Mouse (Mus musculus) embryonic fibroblast, embryonic 13.5 days (primary cell): ENCODE measurements at regions not wholly inside any gene's neighbourhood (a gene's known extent, or its start where the extent isn't known, plus 50 kb on each side); places are given as distances from the start of the nearest gene placed in this dataset.
"Not testable (repeated sequence)": the region's sequence is repeated elsewhere in the genome, so short reads cannot be mapped to it uniquely, and the experiment has no call there.

Source experiments
- H3K27ac ChIP-seq: 2 replicates; pipeline ENCODE4 v1.5.1; 2012; ENCODE audit warnings: low read length, control low read depth, inconsistent platforms; ENCODE audit not compliant: insufficient read depth
- H3K4me1 ChIP-seq: 2 replicates; pipeline ENCODE4 v1.6.1; 2011; ENCODE audit warnings: low read length; ENCODE audit not compliant: control insufficient read depth, insufficient read depth
- H3K4me3 ChIP-seq: 2 replicates; pipeline ENCODE4 v1.5.1; 2011; ENCODE audit warnings: mild to moderate bottlenecking, control low read depth, low read length; ENCODE audit not compliant: insufficient read depth
- CTCF ChIP-seq: IDR thresholded peaks from 2 replicates; pipeline ENCODE4 v1.5.1; 2011; ENCODE audit warnings: mild to moderate bottlenecking, control low read depth, low read length, moderate library complexity, borderline replicate concordance; ENCODE audit not compliant: insufficient read depth
- POLR2A ChIP-seq: IDR thresholded peaks from 2 replicates; pipeline ENCODE4 v1.6.1; 2011; ENCODE audit warnings: low read depth, mild to moderate bottlenecking, control low read depth, low read length, moderate library complexity

GRCm38 (mm10) chr7:138006971-138007370 lies 390.6 kb downstream of the Tcerg1l start:
- Histone ChIP-seq H3K4me3 (no peak overlapping the region), H3K4me1 (no peaks in the 10 kb centered on the region), H3K27ac (no peak overlapping the region)
- TF ChIP-seq POLR2A (no peak), CTCF (no peak)

DNA sequence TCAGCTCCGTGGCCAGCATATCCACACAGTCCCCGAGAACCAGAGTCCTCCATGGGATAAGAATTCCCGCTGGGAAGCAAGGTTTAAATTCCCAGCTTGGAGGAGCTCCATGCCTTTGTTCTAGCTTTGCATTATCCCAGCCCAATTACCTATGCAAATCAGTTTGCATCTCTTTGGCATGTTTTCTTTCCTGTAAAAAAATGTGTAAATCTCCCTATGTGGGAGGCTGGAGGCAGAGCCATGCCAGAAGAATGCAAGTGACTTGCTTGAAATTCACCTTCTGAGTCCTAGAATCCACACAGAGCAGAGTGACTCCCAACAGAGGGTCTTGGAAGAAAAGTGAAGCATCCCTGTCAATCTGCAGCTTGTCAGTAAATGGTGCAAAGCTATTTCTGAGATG lies 388.9 kb downstream of the Tcerg1l start:
- TF ChIP-seq POLR2A: no peak
- no peak for TF ChIP-seq CTCF
- Histone ChIP-seq H3K27ac (no peak overlapping the region), H3K4me1 (no peaks in the 10 kb centered on the region), H3K4me3 (no peak overlapping the region)

- not testable (repeated sequence) for H3K27ac ChIP-seq, H3K4me1 ChIP-seq
Measured at GRCm38 (mm10) chr7:138024021-138024420, 373.5 kb downstream of the Tcerg1l start.

GRCm38 (mm10) chr7:138051696-138052095 lies 345.8 kb downstream of the Tcerg1l start:
- no peak for TF ChIP-seq CTCF
- no peak for TF ChIP-seq POLR2A
- H3K4me3 ChIP-seq: no peak overlapping the region
- no peak overlapping the region for H3K27ac ChIP-seq
- no peaks in the 10 kb centered on the region for H3K4me1 ChIP-seq

More at GRCm38 (mm10) chr7:138024021-138024420, 373.5 kb downstream of the Tcerg1l start:
- H3K4me3 ChIP-seq: not testable (repeated sequence)

DNA sequence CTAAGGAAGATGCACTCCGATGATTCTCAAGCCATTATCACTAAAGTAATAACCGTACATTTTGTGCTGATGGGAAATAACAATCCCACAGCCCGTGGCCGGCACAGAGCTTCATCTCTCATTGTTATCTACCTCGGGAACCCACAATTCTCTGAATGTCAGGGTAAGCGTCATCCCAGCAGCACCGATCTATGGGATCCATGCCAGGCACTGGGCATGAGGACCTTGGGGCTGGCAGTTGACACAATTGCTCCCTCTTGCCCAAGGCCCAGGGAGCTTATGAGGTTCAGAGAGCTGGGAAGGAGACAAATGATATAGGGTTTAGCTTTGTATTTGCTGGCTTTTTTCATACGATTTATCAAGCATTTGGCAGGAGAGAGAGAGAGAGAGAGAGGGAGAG lies 342.8 kb downstream of the Tcerg1l start:
- Histone ChIP-seq H3K27ac (no peak overlapping the region), H3K4me3 (no peak overlapping the region), H3K4me1 (no peaks in the 10 kb centered on the region)
- no peak for TF ChIP-seq CTCF
- TF ChIP-seq POLR2A: no peak

- no peaks in the 10 kb centered on the region for H3K4me1 ChIP-seq
- H3K27ac ChIP-seq: no peak overlapping the region
Measured at GRCm38 (mm10) chr7:138061116-138061515, 336.4 kb downstream of the Tcerg1l start.

DNA sequence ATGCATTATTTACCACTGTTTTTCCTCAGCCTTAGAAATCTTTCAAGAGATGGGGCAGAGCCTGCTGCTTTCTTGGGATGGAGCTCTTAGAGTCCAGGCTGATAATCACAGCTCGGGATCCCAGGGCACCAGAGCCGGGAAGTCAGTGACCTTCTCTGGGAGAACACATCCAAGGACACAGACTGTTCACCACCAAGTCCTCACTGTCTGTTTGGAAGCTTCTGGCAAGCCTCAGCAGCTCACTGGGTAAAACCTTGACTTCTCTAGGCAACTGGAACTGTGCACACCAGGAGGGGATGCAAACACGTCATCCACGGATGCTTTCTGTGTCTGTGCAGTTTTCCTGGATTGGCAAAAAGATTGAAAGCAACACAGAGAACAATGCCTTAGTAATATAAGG lies 330.6 kb downstream of the Tcerg1l start:
- no peaks in the 10 kb centered on the region for H3K4me1 ChIP-seq
- no peak overlapping the region for H3K4me3 ChIP-seq

More at GRCm38 (mm10) chr7:138061116-138061515, 336.4 kb downstream of the Tcerg1l start:
- TF ChIP-seq POLR2A (no peak), CTCF (no peak)
- no peak overlapping the region for H3K4me3 ChIP-seq

GRCm38 (mm10) chr7:138075231-138075630 lies 322.3 kb downstream of the Tcerg1l start:
- Histone ChIP-seq H3K27ac (no peak overlapping the region), H3K4me3 (no peak overlapping the region), H3K4me1 (no peaks in the 10 kb centered on the region)
- TF ChIP-seq CTCF: no peak
- no peak for TF ChIP-seq POLR2A

More for the DNA sequence above, 330.6 kb downstream of the Tcerg1l start:
- no peak overlapping the region for H3K27ac ChIP-seq
- no peak for TF ChIP-seq CTCF

DNA sequence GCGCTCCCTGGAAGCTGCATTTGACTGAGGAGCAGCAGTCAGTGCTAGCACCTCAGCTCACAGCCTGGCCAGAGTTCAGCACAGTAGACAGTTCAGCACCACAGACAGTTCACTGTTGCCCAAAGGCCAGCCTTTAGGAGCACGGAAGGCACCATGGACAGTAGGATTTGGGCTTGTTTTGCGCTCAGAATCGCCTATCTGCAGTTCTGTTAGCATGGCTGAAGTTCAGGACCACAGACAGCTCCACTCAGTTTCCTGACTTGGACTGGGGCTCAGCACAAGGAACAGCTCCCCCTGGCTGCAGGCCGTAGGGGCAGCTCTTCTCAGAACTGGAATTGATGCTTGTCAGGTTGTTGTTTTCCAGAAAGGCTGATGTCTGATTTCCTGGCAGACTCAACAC lies 313.6 kb downstream of the Tcerg1l start:
- no peak for TF ChIP-seq POLR2A
- TF ChIP-seq CTCF: peak; percentile 76
- H3K4me3 ChIP-seq: no peak overlapping the region

DNA sequence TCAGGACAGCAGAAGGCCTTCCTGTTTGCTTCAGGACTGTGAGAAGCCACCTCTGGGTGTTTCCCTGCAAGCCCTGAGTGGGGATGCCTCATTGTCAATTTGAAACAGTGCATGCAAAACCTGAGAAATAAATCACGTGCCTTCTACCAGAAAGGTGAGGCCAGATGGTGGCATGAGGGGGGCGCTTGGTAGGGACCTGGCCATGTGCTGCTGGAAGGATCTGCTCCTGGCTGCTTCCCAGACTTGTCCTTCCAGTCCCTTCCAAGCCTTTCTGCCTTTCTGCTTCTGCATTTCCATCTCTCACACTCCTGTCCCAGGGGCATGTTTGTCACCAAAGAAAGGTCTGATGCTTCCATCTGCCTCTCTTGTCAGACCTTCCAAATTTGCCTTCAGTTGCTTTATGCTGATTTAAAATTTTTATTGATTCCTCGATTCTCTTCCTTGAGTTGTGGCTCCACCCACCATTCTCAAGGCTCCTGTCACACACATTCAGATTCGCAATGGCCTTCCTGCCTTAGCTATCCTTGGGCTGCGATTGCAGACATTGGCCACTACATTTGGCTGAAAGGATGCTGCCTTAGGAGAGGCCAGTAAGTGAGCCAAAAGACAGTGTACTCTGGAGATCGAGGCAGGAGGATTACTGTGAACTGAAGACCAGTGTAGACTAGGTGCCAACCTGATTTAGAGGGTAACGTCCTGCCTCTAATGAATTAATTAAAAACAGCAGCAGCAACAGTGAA lies 289.9 kb downstream of the Tcerg1l start:
- TF ChIP-seq CTCF: no peak
- TF ChIP-seq POLR2A: no peak
- Histone ChIP-seq H3K27ac (no peak overlapping the region), H3K4me3 (no peak overlapping the region), H3K4me1 (no peaks in the 10 kb centered on the region)

More for the DNA sequence above, 313.6 kb downstream of the Tcerg1l start:
- H3K4me1 ChIP-seq: no peaks in the 10 kb centered on the region
- no peak overlapping the region for H3K27ac ChIP-seq

- H3K4me3 ChIP-seq: no peak overlapping the region
- no peak for TF ChIP-seq POLR2A
- TF ChIP-seq CTCF: no peak
- H3K27ac ChIP-seq: no peak overlapping the region
- H3K4me1 ChIP-seq: no peaks in the 10 kb centered on the region
Measured at GRCm38 (mm10) chr7:138121497-138121896, 276.0 kb downstream of the Tcerg1l start.

DNA sequence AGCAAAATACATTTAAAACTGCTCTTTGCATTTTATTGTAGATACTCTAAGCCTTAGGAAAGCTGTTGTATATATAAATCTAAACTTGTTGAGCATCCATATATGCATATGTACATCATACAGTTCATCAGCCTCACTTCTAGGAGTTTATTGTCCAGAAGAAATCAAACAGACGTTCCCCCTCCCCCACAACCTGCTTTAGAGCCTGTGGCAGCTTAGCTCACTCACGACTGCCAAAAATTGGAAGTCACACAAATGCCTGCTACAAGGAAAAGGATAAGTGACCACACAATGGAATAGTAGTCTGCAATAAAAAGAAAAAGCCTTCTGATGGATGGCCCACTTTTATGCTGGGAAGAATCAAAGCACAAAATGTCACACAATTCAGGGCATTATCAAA lies 267.8 kb downstream of the Tcerg1l start:
- H3K27ac ChIP-seq: no peak overlapping the region
- TF ChIP-seq CTCF: no peak
- TF ChIP-seq POLR2A: no peak
- H3K4me3 ChIP-seq: no peak overlapping the region
- H3K4me1 ChIP-seq: no peaks in the 10 kb centered on the region
